Mouse (Mus musculus) ES-E14 (cell line): ENCODE data around the gene Tbl3.

Experiments used
- CHD2 ChIP-seq: IDR thresholded peaks from 2 replicates; pipeline ENCODE4 v1.6.1; 2014; ENCODE audit warnings: mild to moderate bottlenecking, low read depth, low read length, inconsistent platforms
- HCFC1 ChIP-seq: IDR thresholded peaks from 2 replicates; pipeline ENCODE4 v1.6.1; 2012; ENCODE audit warnings: low read length, inconsistent platforms, borderline replicate concordance; ENCODE audit not compliant: insufficient read depth
- ZNF384 ChIP-seq: IDR thresholded peaks from 2 replicates; pipeline ENCODE4 v1.6.1; 2012; ENCODE audit warnings: low read depth, low read length, inconsistent platforms

DNA sequence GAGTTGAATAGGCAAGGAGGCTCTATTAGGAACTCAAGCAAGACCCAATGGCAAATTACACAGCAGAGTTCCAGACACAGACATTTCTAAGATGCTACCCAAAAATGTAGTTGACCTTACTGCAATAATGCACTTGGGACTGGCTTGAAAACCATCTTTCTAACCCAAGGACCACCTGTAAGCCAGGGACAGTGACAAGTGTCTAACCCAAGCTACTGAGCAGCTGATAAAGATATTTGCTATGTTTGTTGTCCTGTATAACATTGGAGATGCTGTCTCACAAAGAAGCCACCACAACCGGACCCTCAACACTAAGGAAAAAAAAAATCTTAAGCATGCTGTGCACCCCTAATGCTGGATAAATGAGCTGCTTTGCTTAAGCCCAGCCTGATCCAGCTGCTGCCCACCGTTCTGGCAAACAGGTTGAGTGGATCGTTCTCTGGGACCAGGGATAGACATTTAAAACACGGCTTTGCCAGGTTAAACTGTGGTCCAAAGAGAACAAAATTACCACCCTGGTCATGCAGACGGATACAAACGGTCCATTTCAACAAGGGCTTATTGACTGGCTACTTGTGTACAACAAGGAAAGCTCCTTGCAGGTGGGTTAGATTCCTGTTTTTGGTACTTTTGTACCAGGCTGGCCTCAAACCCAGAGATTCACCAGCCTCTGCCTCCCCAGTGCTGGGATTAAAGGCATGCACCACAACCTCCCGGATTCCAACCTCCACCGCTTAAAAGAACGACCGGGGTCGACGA lies 15.8 kb upstream of the Tbl3 start:
- no peak for TF ChIP-seq ZNF384
- no peak for TF ChIP-seq HCFC1
- no peak for TF ChIP-seq CHD2
